In genomic region chr16:29865075-29865740, GRCm38 (mm10) we compare ENCODE assay signal across 14 mouse cellular contexts.
DNase-seq lines count a peak whose midpoint lies in the region; ATAC-seq lines count a peak whose summit lies in the region.
"Had no signal": no experiment of that assay in that cellular context is flagged by ENCODE, and none has a peak within 500 bp of the region (broad histone marks: within the 10 kb centered on the region; RNA-seq: fewer than 3 reads in every experiment).

No protein-coding gene starts in this region.

- H3K27ac ChIP-seq in neural tube, embryonic 13.5 days (replicated peaks): no peak overlapping the region
- no peak overlapping the region for H3K27ac ChIP-seq in neural tube, embryonic 15.5 days (replicated peaks)
- no peak overlapping the region for H3K27ac ChIP-seq in forebrain, embryonic 12.5 days
- H3K27ac ChIP-seq: hindbrain, embryonic 10.5 days had no signal

- no peaks in the 10 kb centered on the region for H3K9me3 ChIP-seq in neural tube, embryonic 13.5 days
- H3K9me3 ChIP-seq in neural tube, embryonic 15.5 days (replicated peaks): no peaks in the 10 kb centered on the region
- no peaks in the 10 kb centered on the region for H3K9me3 ChIP-seq in forebrain, embryonic 12.5 days
- H3K9me3 ChIP-seq: hindbrain, embryonic 10.5 days had no signal

- 63% methylated on average over 17 of the region's 17 CpGs for WGBS in neural tube, embryonic 13.5 days
- WGBS in neural tube, embryonic 15.5 days: 70% methylated on average over 17 of the region's 17 CpGs
- WGBS in forebrain, embryonic 12.5 days: 87% methylated on average over 17 of the region's 17 CpGs

- 0 out of 2 replicates have a peak, but pooled peaks have one; percentile 15 for ATAC-seq in neural tube, embryonic 13.5 days (ENCODE audit: low read depth)
- ATAC-seq in neural tube, embryonic 15.5 days (ENCODE audit: low FRiP score): no peak
- ATAC-seq in granulocyte monocyte progenitor cell, adult 5-6 weeks (replicated peaks; ENCODE audit: poor library complexity, severe bottlenecking): peak; percentile 30; the same call in 1 of the 2 replicates
- no peak for ATAC-seq in forebrain, embryonic 12.5 days (ENCODE audit: low FRiP score)
- ATAC-seq: Patski had no signal

- no peaks in the 10 kb centered on the region for H3K36me3 ChIP-seq in neural tube, embryonic 13.5 days
- H3K36me3 ChIP-seq in neural tube, embryonic 15.5 days: no peaks in the 10 kb centered on the region
- no peaks in the 10 kb centered on the region for H3K36me3 ChIP-seq in splenic B cell, adult 2 months (ENCODE audit: control insufficient read depth, insufficient read depth, low read length, poor library complexity, severe bottlenecking)
- H3K36me3 ChIP-seq in forebrain, embryonic 12.5 days (replicated peaks): no peaks in the 10 kb centered on the region
- H3K36me3 ChIP-seq: hindbrain, embryonic 10.5 days had no signal

- peaks cover 21% of the 10 kb centered on the region for H3K27me3 ChIP-seq in neural tube, embryonic 13.5 days
- 0 out of 2 replicates have a peak, but pooled peaks cover 6% of the 10 kb centered on the region for H3K27me3 ChIP-seq in neural tube, embryonic 15.5 days (replicated peaks)
- H3K27me3 ChIP-seq in splenic B cell, adult 2 months (ENCODE audit: control insufficient read depth, insufficient read depth, low read length, poor library complexity, severe bottlenecking): no peaks in the 10 kb centered on the region
- H3K27me3 ChIP-seq in forebrain, embryonic 12.5 days: peaks cover 13% of the 10 kb centered on the region; the same call in 1 of the 2 replicates
- H3K27me3 ChIP-seq: Patski had no signal

- no peak overlapping the region for H3K9ac ChIP-seq in neural tube, embryonic 13.5 days
- no peak overlapping the region for H3K9ac ChIP-seq in neural tube, embryonic 15.5 days (replicated peaks)
- no peak overlapping the region for H3K9ac ChIP-seq in forebrain, embryonic 12.5 days

- peaks cover 10% of the 10 kb centered on the region for H3K4me1 ChIP-seq in neural tube, embryonic 13.5 days (replicated peaks)
- peaks cover 9% of the 10 kb centered on the region; the same call in 1 of the 2 replicates for H3K4me1 ChIP-seq in neural tube, embryonic 15.5 days
- peaks cover 10% of the 10 kb centered on the region; the same call in 1 of the 2 replicates for H3K4me1 ChIP-seq in forebrain, embryonic 12.5 days

- no peak overlapping the region for H3K4me2 ChIP-seq in neural tube, embryonic 13.5 days
- H3K4me2 ChIP-seq in neural tube, embryonic 15.5 days: no peak overlapping the region
- no peak overlapping the region for H3K4me2 ChIP-seq in forebrain, embryonic 12.5 days

- peak; percentile 92 for DNase-seq in heart, adult 11 months
- DNase-seq in heart, adult 9 months (ENCODE audit: low spot score in 2 of 2): no peak
- peak; percentile 15 for DNase-seq in splenic B cell, adult 2 months (ENCODE audit: low read depth, low spot score)
- no peak for DNase-seq in left cerebral cortex, adult 18-20 months (ENCODE audit: low spot score in 2 of 2)
- DNase-seq: cerebellum, postnatal 10 days; liver; retina, postnatal 1 day; thymus, postnatal 36 days had no signal

- H3K4me3 ChIP-seq in neural tube, embryonic 13.5 days: no peak overlapping the region
- H3K4me3 ChIP-seq in neural tube, embryonic 15.5 days (replicated peaks): no peak overlapping the region
- H3K4me3 ChIP-seq in forebrain, embryonic 12.5 days (replicated peaks): no peak overlapping the region
- H3K4me3 ChIP-seq: hindbrain, embryonic 10.5 days had no signal

Comparison
In these comparisons a context has a peak if more than half of its experiments do, and no peak if none do; other contexts are left out.
1. DNase-seq: peak in heart, adult 11 months (single experiment) and splenic B cell, adult 2 months (single experiment); none in heart, adult 9 months (0 of 2) and left cerebral cortex, adult 18-20 months (0 of 2).
2. ATAC-seq: peak in neural tube, embryonic 13.5 days (single experiment) and granulocyte monocyte progenitor cell, adult 5-6 weeks (single experiment); none in neural tube, embryonic 15.5 days (single experiment) and forebrain, embryonic 12.5 days (single experiment).